Mouse (Mus musculus) cortical plate, adult 2 months (tissue): Measurements from ENCODE around the gene Mesp1. TPM values are rescaled to one million over a fixed set of nuclear protein-coding genes. Genes with fewer than 3 reads are reported as not detected.

Experiments
- H3K27ac ChIP-seq: fragments of 200-500 bp; 2 replicates; pipeline ENCODE4 v1.5.1; 2012; ENCODE audit warnings: low read length, control low read depth, inconsistent platforms; ENCODE audit not compliant: insufficient read depth
- H3K4me1 ChIP-seq: fragments of 200-500 bp; 2 replicates; pipeline ENCODE4 v1.6.1; 2011; ENCODE audit warnings: low read length; ENCODE audit not compliant: control insufficient read depth, insufficient read depth
- H3K4me3 ChIP-seq: fragments of 200-500 bp; 2 replicates; pipeline ENCODE4 v1.5.1; 2011; ENCODE audit warnings: mild to moderate bottlenecking, low read length, control low read depth; ENCODE audit not compliant: insufficient read depth
- CTCF ChIP-seq: fragments of 200-500 bp; IDR thresholded peaks from 2 replicates; pipeline ENCODE4 v1.5.1; 2011; ENCODE audit warnings: mild to moderate bottlenecking, control low read depth, low read length; ENCODE audit not compliant: insufficient read depth; ENCODE audit errors: extremely low read depth
- POLR2A ChIP-seq: fragments of 200-500 bp; IDR thresholded peaks from 2 replicates; pipeline ENCODE4 v1.6.1; 2011; ENCODE audit warnings: mild to moderate bottlenecking, low read length, control low read depth; ENCODE audit not compliant: insufficient read depth; ENCODE audit errors: extremely low read depth
- polyA plus RNA-seq: library from polyadenylated mRNA; depleted of rRNA; stranded (reverse); fragments of >200 nt; gene quantifications from 2 replicates; pipeline ENCODE4 v1.2.3, GENCODE M21; 2012

Gene Mesp1
- polyA plus RNA-seq, 1 experiment = 0.19 TPM

- Histone ChIP-seq H3K4me1 (no peaks in the 10 kb centered on the region), H3K27ac (no peak overlapping the region), H3K4me3 (no peak overlapping the region)
- TF ChIP-seq CTCF (no peak), POLR2A (no peak)
These were observed 31.5 kb downstream of the Mesp1 start for GRCm38 (mm10) chr7:79762106-79762505.

- Histone ChIP-seq H3K4me1 (no peaks in the 10 kb centered on the region), H3K4me3 (no peak overlapping the region), H3K27ac (no peak overlapping the region)
- TF ChIP-seq POLR2A (no peak), CTCF (no peak)
These were observed 32.3 kb downstream of the Mesp1 start for GRCm38 (mm10) chr7:79761124-79761876.

GRCm38 (mm10) chr7:79759766-79760165, 33.8 kb downstream of the Mesp1 start:
- H3K4me3 ChIP-seq = no peak overlapping the region
- H3K4me1 ChIP-seq = no peaks in the 10 kb centered on the region
- H3K27ac ChIP-seq = no peak overlapping the region
- TF ChIP-seq CTCF = no peak
- TF ChIP-seq POLR2A = no peak

GRCm38 (mm10) chr7:79758176-79758575, 35.4 kb downstream of the Mesp1 start:
- Histone ChIP-seq H3K27ac (no peak overlapping the region), H3K4me3 (no peak overlapping the region), H3K4me1 (no peaks in the 10 kb centered on the region)
- TF ChIP-seq POLR2A = no peak
- no peak for TF ChIP-seq CTCF

GRCm38 (mm10) chr7:79756334-79756733, 37.3 kb downstream of the Mesp1 start:
- H3K27ac ChIP-seq = no peak overlapping the region
- TF ChIP-seq CTCF (no peak), POLR2A (no peak)
- H3K4me1 ChIP-seq = no peaks in the 10 kb centered on the region
- H3K4me3 ChIP-seq = no peak overlapping the region

GRCm38 (mm10) chr7:79749511-79749910, 44.1 kb downstream of the Mesp1 start:
- H3K27ac ChIP-seq = no peak overlapping the region
- TF ChIP-seq CTCF (no peak), POLR2A (no peak)
- H3K4me1 ChIP-seq = peaks cover 1% of the 10 kb centered on the region; the same call in 1 of the 2 replicates
- no peak overlapping the region for H3K4me3 ChIP-seq

- H3K27ac ChIP-seq = no peak overlapping the region
- peaks cover 1% of the 10 kb centered on the region; the same call in 1 of the 2 replicates for H3K4me1 ChIP-seq
- H3K4me3 ChIP-seq = no peak overlapping the region
- no peak for TF ChIP-seq CTCF
- TF ChIP-seq POLR2A = no peak
These were observed 45.9 kb downstream of the Mesp1 start for GRCm38 (mm10) chr7:79747659-79748058.

- Histone ChIP-seq H3K27ac (no peak overlapping the region), H3K4me3 (no peak overlapping the region), H3K4me1 (peaks cover 1% of the 10 kb centered on the region; the same call in 1 of the 2 replicates)
- TF ChIP-seq POLR2A (no peak), CTCF (no peak)
These were observed 49.0 kb downstream of the Mesp1 start for GRCm38 (mm10) chr7:79744585-79744984.

GRCm38 (mm10) chr7:79744051-79744450, 49.5 kb downstream of the Mesp1 start:
- H3K27ac ChIP-seq = no peak overlapping the region
- TF ChIP-seq CTCF = no peak
- no peak for TF ChIP-seq POLR2A
- peaks cover 1% of the 10 kb centered on the region; the same call in 1 of the 2 replicates for H3K4me1 ChIP-seq
- no peak overlapping the region for H3K4me3 ChIP-seq
